Mouse (Mus musculus) MEL (cell line): Measurements from ENCODE around the gene Rxfp2. TPM values are rescaled to one million over a fixed set of nuclear protein-coding genes. Genes with fewer than 3 reads are reported as not detected.

Experiments used
- DNase-seq: peaks from one replicate; pipeline ENCODE4 v3.0.0; 2011; ENCODE audit warnings: low read depth, low spot score
- H3K27ac ChIP-seq: 2 replicates; pipeline ENCODE4 v1.5.1; 2012; ENCODE audit warnings: low read depth, mild to moderate bottlenecking, control low read depth, low read length, moderate library complexity; ENCODE audit not compliant: control insufficient read depth
- H3K27me3 ChIP-seq, 2 experiments: fragments of 150-350 bp in 1 of 2; sonication (generic) in 1 of 2; 2 replicates each; pipeline ENCODE4 v1.6.1; 2012; ENCODE audit warnings: low read length in 2 of 2, mild to moderate bottlenecking in 2 of 2, improper control_type of control experiment in 1 of 2, moderate library complexity in 1 of 2; ENCODE audit not compliant: insufficient read depth in 2 of 2, control insufficient read depth in 1 of 2
- H3K36me3 ChIP-seq, 2 experiments: 2 replicates each; pipeline ENCODE4 v1.6.1; 2012 to 2014; ENCODE audit warnings: low read length in 2 of 2, improper control_type of control experiment in 1 of 2, inconsistent platforms in 1 of 2, mild to moderate bottlenecking in 1 of 2; ENCODE audit not compliant: insufficient read depth in 2 of 2, control insufficient read depth in 1 of 2
- H3K4me1 ChIP-seq, 2 experiments: fragments of 150-350 bp in 1 of 2; sonication (generic) in 1 of 2; 2 replicates each; pipeline ENCODE4 v1.6.1; 2012; ENCODE audit warnings: low read length in 2 of 2, improper control_type of control experiment in 1 of 2, mild to moderate bottlenecking in 1 of 2; ENCODE audit not compliant: insufficient read depth in 2 of 2, control insufficient read depth in 1 of 2
- H3K4me3 ChIP-seq, 2 experiments: fragments of 150-350 bp in 1 of 2; sonication (generic) in 1 of 2; 2 replicates each; pipeline ENCODE4 v1.5.1; 2012; ENCODE audit warnings: low read depth in 2 of 2, low read length in 2 of 2, mild to moderate bottlenecking in 2 of 2, moderate library complexity in 2 of 2, control low read depth in 1 of 2, improper control_type of control experiment in 1 of 2; ENCODE audit not compliant: control insufficient read depth in 1 of 2, insufficient read depth in 1 of 2
- H3K79me2 ChIP-seq: 2 replicates; pipeline ENCODE4 v1.6.1; 2012; ENCODE audit warnings: mild to moderate bottlenecking, low read length, moderate library complexity; ENCODE audit not compliant: control insufficient read depth, poor library complexity, insufficient read depth
- H3K9ac ChIP-seq: 2 replicates; pipeline ENCODE4 v1.6.1; 2012; ENCODE audit warnings: low read depth, mild to moderate bottlenecking, control low read depth, low read length, moderate library complexity; ENCODE audit not compliant: control insufficient read depth, poor library complexity, severe bottlenecking
- H3K9me3 ChIP-seq: fragments of 150-350 bp; sonication (generic); replicated peaks from 2 replicates; pipeline ENCODE4 v1.6.1; 2012; ENCODE audit warnings: mild to moderate bottlenecking, low read length, improper control_type of control experiment, moderate library complexity; ENCODE audit not compliant: insufficient read depth
- BHLHE40 ChIP-seq: IDR thresholded peaks from 2 replicates; pipeline ENCODE4 v1.6.1; 2012; ENCODE audit warnings: low read depth, mild to moderate bottlenecking, inconsistent platforms, low read length, improper control_type of control experiment, borderline replicate concordance
- CHD2 ChIP-seq: IDR thresholded peaks from 2 replicates; pipeline ENCODE4 v1.6.1; 2011; ENCODE audit warnings: low read length, improper control_type of control experiment
- E2F4 ChIP-seq: IDR thresholded peaks from 2 replicates; pipeline ENCODE4 v1.6.1; 2011; ENCODE audit warnings: low read depth, low read length, improper control_type of control experiment, borderline replicate concordance
- ELF1 ChIP-seq: IDR thresholded peaks from 2 replicates; pipeline ENCODE4 v1.6.1; 2014; ENCODE audit warnings: low read depth, mild to moderate bottlenecking, inconsistent platforms, low read length, improper control_type of control experiment, moderate library complexity
- GATA1 ChIP-seq: IDR thresholded peaks from 2 replicates; pipeline ENCODE4 v1.6.1; 2011; ENCODE audit warnings: low read depth, low read length, improper control_type of control experiment
- HCFC1 ChIP-seq: IDR thresholded peaks from 2 replicates; pipeline ENCODE4 v1.6.1; 2012; ENCODE audit warnings: low read depth, mild to moderate bottlenecking, inconsistent platforms, low read length, improper control_type of control experiment, moderate library complexity
- KAT2A ChIP-seq: conservative IDR thresholded peaks from 2 replicates; pipeline ENCODE4 v1.6.1; 2012; ENCODE audit warnings: low read depth, low read length, improper control_type of control experiment, inconsistent platforms
- MAFK ChIP-seq: IDR thresholded peaks from 2 replicates; pipeline ENCODE4 v1.6.1; 2011; ENCODE audit warnings: low read depth, mild to moderate bottlenecking, low read length, improper control_type of control experiment, borderline replicate concordance
- MAX ChIP-seq: IDR thresholded peaks from 2 replicates; pipeline ENCODE4 v1.6.1; 2011; ENCODE audit warnings: low read length, improper control_type of control experiment
- MAZ ChIP-seq: IDR thresholded peaks from 2 replicates; pipeline ENCODE4 v1.6.1; 2012; ENCODE audit warnings: low read depth, mild to moderate bottlenecking, inconsistent platforms, low read length, improper control_type of control experiment
- MEF2A ChIP-seq: IDR thresholded peaks from 2 replicates; pipeline ENCODE4 v1.6.1; 2014; ENCODE audit warnings: low read depth, mild to moderate bottlenecking, inconsistent platforms, low read length, improper control_type of control experiment; ENCODE audit not compliant: poor library complexity, insufficient replicate concordance, severe bottlenecking; ENCODE audit errors: extremely low read depth
- MXI1 ChIP-seq: IDR thresholded peaks from 2 replicates; pipeline ENCODE4 v1.6.1; 2011; ENCODE audit warnings: mild to moderate bottlenecking, low read depth, low read length, improper control_type of control experiment
- MYB ChIP-seq: IDR thresholded peaks from 2 replicates; pipeline ENCODE4 v1.6.1; 2011; ENCODE audit warnings: mild to moderate bottlenecking, low read depth, low read length, improper control_type of control experiment
- POLR2AphosphoS2 ChIP-seq: IDR thresholded peaks from 2 replicates; pipeline ENCODE4 v1.6.1; 2011; ENCODE audit warnings: low read length, improper control_type of control experiment
- POLR2AphosphoS5 ChIP-seq: IDR thresholded peaks from 2 replicates; pipeline ENCODE4 v1.6.1; 2012; ENCODE audit warnings: low read depth, borderline replicate concordance, mild to moderate bottlenecking, inconsistent platforms, low read length, moderate library complexity, mixed read lengths
- TAL1 ChIP-seq: IDR thresholded peaks from 2 replicates; pipeline ENCODE4 v1.6.1; 2012; ENCODE audit warnings: mild to moderate bottlenecking, inconsistent platforms, low read length, moderate library complexity, mixed read lengths
- TBP ChIP-seq: IDR thresholded peaks from 2 replicates; pipeline ENCODE4 v1.8.0; 2011; ENCODE audit warnings: low read depth, low read length, improper control_type of control experiment
- TCF12 ChIP-seq: IDR thresholded peaks from 2 replicates; pipeline ENCODE4 v1.6.1; 2014; ENCODE audit warnings: low read depth, mild to moderate bottlenecking, inconsistent platforms, low read length, improper control_type of control experiment, moderate library complexity
- UBTF ChIP-seq: IDR thresholded peaks from 2 replicates; pipeline ENCODE4 v1.6.1; 2012; ENCODE audit warnings: low read depth, mild to moderate bottlenecking, inconsistent platforms, low read length, improper control_type of control experiment, moderate library complexity, borderline replicate concordance; ENCODE audit not compliant: insufficient read depth
- USF2 ChIP-seq, 2 experiments: IDR thresholded peaks; 2 replicates each; pipeline ENCODE4 v1.6.1; 2011 to 2012; ENCODE audit warnings: improper control_type of control experiment in 2 of 2, low read length in 2 of 2, borderline replicate concordance in 1 of 2, inconsistent platforms in 1 of 2, low read depth in 1 of 2, mild to moderate bottlenecking in 1 of 2; ENCODE audit not compliant: insufficient read depth in 1 of 2
- ZC3H11A ChIP-seq: IDR thresholded peaks from 2 replicates; pipeline ENCODE4 v1.6.1; 2012; ENCODE audit warnings: low read depth, mild to moderate bottlenecking, inconsistent platforms, low read length, improper control_type of control experiment
- polyA plus RNA-seq, 2 experiments: library from polyadenylated mRNA; stranded (reverse) in 1 of 2; unstranded in 1 of 2; fragments of >175 nt in 1 of 2; fragments of >200 nt in 1 of 2; gene quantifications; 2 replicates each; pipeline versions ENCODE4 v1.2.1 to v1.2.4; 2012; ENCODE audit warnings: low replicate concordance in 2 of 2, low read depth in 1 of 2; ENCODE audit not compliant: insufficient read length in 2 of 2, insufficient read depth in 1 of 2, missing spikeins in 1 of 2
- total RNA-seq: library from RNA; depleted of rRNA; stranded (reverse); fragments of 300-350 nt; gene quantifications from 2 replicates; pipeline ENCODE4 v1.2.3, GENCODE M21; 2012

Rxfp2 gene
- total and polyA plus RNA-seq, 3 experiments: not detected

DNA sequence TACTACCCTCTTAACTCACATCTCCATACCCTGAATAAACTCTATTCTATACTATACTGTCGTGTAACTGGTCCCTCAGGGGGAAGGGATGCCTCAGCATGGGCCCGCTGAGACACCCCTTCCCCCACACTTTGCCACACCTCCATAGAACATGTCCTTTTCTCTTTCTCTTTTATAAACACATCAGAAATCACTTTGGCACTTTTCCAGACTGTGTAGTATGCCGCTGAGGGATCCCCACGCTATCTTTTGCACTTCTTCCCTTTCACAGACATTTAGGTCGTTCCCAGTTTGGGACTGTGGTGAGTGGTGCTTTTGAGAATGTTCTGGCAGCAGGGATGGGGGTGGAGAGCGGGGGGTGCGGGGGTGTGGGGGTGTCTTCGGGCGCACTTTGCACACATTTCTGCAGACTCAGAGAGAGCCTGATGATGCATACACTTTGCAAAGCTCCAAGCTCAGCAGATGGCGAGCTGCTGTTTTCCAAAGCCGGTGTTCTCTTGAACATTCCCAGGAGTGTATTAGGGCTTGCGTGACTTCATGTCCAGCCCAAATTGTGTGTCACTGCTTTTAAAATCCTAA, 8.1 kb downstream of the Rxfp2 start:
- H3K9me3 ChIP-seq: no peaks in the 10 kb centered on the region
- H3K27me3 ChIP-seq: no peaks in the 10 kb centered on the region
- H3K4me3 ChIP-seq: no peak overlapping the region

DNA sequence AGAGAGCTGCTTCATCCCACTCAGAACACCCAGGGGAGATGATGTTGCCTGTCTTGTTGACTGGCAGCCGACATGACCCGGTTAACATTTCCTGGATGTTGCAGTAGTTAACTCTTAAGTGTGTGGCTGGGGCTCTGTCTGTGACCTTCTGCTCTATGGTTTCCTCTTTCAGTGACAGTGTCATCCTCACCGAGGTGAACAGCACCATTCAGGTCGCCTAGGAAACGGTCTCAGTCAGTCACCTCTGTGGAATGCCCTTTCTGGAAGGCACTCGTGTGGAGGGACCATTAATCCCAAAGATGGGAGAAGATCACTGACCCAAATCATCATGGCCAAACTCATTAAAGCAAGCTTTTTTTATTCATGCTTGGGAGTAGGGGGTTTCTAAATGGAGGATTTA, 12.7 kb downstream of the Rxfp2 start:
- H3K27me3 ChIP-seq: no peaks in the 10 kb centered on the region; a peak in 1 of 4 replicates
- H3K4me3 ChIP-seq: no peak overlapping the region
- H3K9me3 ChIP-seq: no peaks in the 10 kb centered on the region
- no peak overlapping the region for H3K9ac ChIP-seq
- H3K4me1 ChIP-seq: no peaks in the 10 kb centered on the region
- TF ChIP-seq KAT2A (no peak), BHLHE40 (no peak), TAL1 (no peak), MYB (no peak), E2F4 (no peak), MAX (no peak), GATA1 (no peak), UBTF (no peak), MAFK (no peak), POLR2AphosphoS5 (no peak), MAZ (no peak), HCFC1 (no peak), MXI1 (no peak), TCF12 (no peak), ELF1 (no peak), MEF2A (no peak), TBP (no peak), ZC3H11A (no peak)
- no peak overlapping the region for H3K27ac ChIP-seq
- DNase-seq: no peak
- no peaks in the 10 kb centered on the region for H3K79me2 ChIP-seq
- H3K36me3 ChIP-seq: no peaks in the 10 kb centered on the region

More for the DNA sequence above, 8.1 kb downstream of the Rxfp2 start:
- H3K9ac ChIP-seq: no peak overlapping the region
- H3K36me3 ChIP-seq: no peaks in the 10 kb centered on the region
- DNase-seq: no peak
- H3K79me2 ChIP-seq: no peaks in the 10 kb centered on the region
- no peak for TF ChIP-seq TCF12
- no peak for TF ChIP-seq CHD2
- no peak for TF ChIP-seq USF2 (IDR thresholded peaks at IDR 0.05; ENCODE audit: borderline replicate concordance in 1 of 2, insufficient read depth in 1 of 2, low read depth in 1 of 2, low read length in 2 of 2)
- TF ChIP-seq POLR2AphosphoS2: no peak
- no peak overlapping the region for H3K27ac ChIP-seq
- H3K4me1 ChIP-seq: no peaks in the 10 kb centered on the region
